In genomic region chr1:71682194-71682715, GRCm38 (mm10) we compare ENCODE assay signal across 19 mouse cellular contexts. TPM values are rescaled to one million over a fixed set of nuclear protein-coding genes. Genes with fewer than 3 reads are reported as not detected.
A peak's percentile ranks its signal among the peaks of the same experiment; 100 is the strongest.
DNase-seq lines count a peak whose midpoint lies in the region; ATAC-seq and TF ChIP-seq lines count a peak whose summit lies in the region.
"Had no signal": no experiment of that assay in that cellular context is flagged by ENCODE, and none has a peak within 500 bp of the region (broad histone marks: within the 10 kb centered on the region; RNA-seq: fewer than 3 reads in every experiment).

No protein-coding gene starts in this region.

- no peak for TF ChIP-seq CTCF in kidney, adult 2 months (conservative IDR thresholded peaks at IDR 0.05; ENCODE audit: insufficient read depth, insufficient read length, low read depth, low read length)

- TF ChIP-seq POLR2A in kidney, adult 2 months (IDR thresholded peaks at IDR 0.05; ENCODE audit: low read depth, low read length) = no peak
- TF ChIP-seq POLR2A in limb, embryonic 14.5 days (IDR thresholded peaks at IDR 0.05; ENCODE audit: borderline replicate concordance, extremely low read depth, insufficient read depth, insufficient read length) = no peak

- no peak for DNase-seq in embryonic facial prominence, embryonic 11.5 days (ENCODE audit: low spot score)
- DNase-seq in embryonic facial prominence, embryonic 10.5 days (ENCODE audit: low spot score) = no peak
- DNase-seq in kidney, adult 2 months = no peak
- DNase-seq in limb, embryonic 14.5 days (ENCODE audit: low spot score) = peak; percentile 48
- no peak for DNase-seq in spleen, postnatal 14 days (ENCODE audit: low spot score in 2 of 2)
- no peak for DNase-seq in urinary bladder, postnatal 10 days (ENCODE audit: low spot score)
- DNase-seq: adrenal gland, postnatal 10 days; cerebellum, adult 8-10 months; heart, postnatal 4 days; kidney, adult 9 months; lung, adult 18-20 months; lung, postnatal 4 days had no signal

- H3K4me1 ChIP-seq in embryonic facial prominence, embryonic 11.5 days (ENCODE audit: control insufficient read depth, insufficient read depth, low read length) = no peaks in the 10 kb centered on the region
- 0 out of 2 replicates have a peak, but pooled peaks cover 4% of the 10 kb centered on the region for H3K4me1 ChIP-seq in embryonic facial prominence, embryonic 10.5 days
- peaks cover 20% of the 10 kb centered on the region; the same call in 1 of the 2 replicates for H3K4me1 ChIP-seq in kidney, embryonic 16.5 days (ENCODE audit: insufficient read depth, low read length)
- no peaks in the 10 kb centered on the region for H3K4me1 ChIP-seq in kidney, adult 2 months (ENCODE audit: control insufficient read depth, insufficient read depth, low read length)
- H3K4me1 ChIP-seq in embryonic facial prominence, embryonic 15.5 days = peaks cover 7% of the 10 kb centered on the region; the same call in 1 of the 2 replicates
- H3K4me1 ChIP-seq in limb, embryonic 14.5 days (ENCODE audit: control insufficient read depth, insufficient read depth, low read length) = peaks cover 18% of the 10 kb centered on the region
- H3K4me1 ChIP-seq: forebrain, embryonic 10.5 days; midbrain, embryonic 12.5 days had no signal

- H3K4me2 ChIP-seq in embryonic facial prominence, embryonic 11.5 days (ENCODE audit: low read depth, low read length) = no peak overlapping the region
- H3K4me2 ChIP-seq in kidney, embryonic 16.5 days (replicated peaks; ENCODE audit: low read depth, low read length) = no peak overlapping the region
- no peak overlapping the region for H3K4me2 ChIP-seq in embryonic facial prominence, embryonic 15.5 days (replicated peaks)
- H3K4me2 ChIP-seq in limb, embryonic 14.5 days (replicated peaks; ENCODE audit: low read depth, low read length, severe bottlenecking) = no peak overlapping the region
- H3K4me2 ChIP-seq: heart, embryonic 12.5 days; midbrain, embryonic 12.5 days; neural tube, embryonic 15.5 days had no signal

- no peak overlapping the region for H3K9ac ChIP-seq in embryonic facial prominence, embryonic 11.5 days (replicated peaks; ENCODE audit: low read length)
- H3K9ac ChIP-seq in kidney, embryonic 16.5 days (replicated peaks; ENCODE audit: low read length) = no peak overlapping the region
- H3K9ac ChIP-seq in embryonic facial prominence, embryonic 15.5 days = no peak overlapping the region
- no peak overlapping the region for H3K9ac ChIP-seq in limb, embryonic 14.5 days (ENCODE audit: low read depth, low read length, severe bottlenecking)
- H3K9ac ChIP-seq: heart, embryonic 12.5 days; midbrain, embryonic 12.5 days; neural tube, embryonic 15.5 days had no signal

- H3K36me3 ChIP-seq in embryonic facial prominence, embryonic 11.5 days (replicated peaks; ENCODE audit: control insufficient read depth, insufficient read depth, low read depth, low read length) = no peaks in the 10 kb centered on the region
- no peaks in the 10 kb centered on the region for H3K36me3 ChIP-seq in embryonic facial prominence, embryonic 10.5 days (replicated peaks)
- H3K36me3 ChIP-seq in kidney, embryonic 16.5 days (ENCODE audit: insufficient read depth, low read length) = no peaks in the 10 kb centered on the region
- H3K36me3 ChIP-seq in kidney, adult 2 months (ENCODE audit: control insufficient read depth, insufficient read depth, low read length) = no peaks in the 10 kb centered on the region
- no peaks in the 10 kb centered on the region for H3K36me3 ChIP-seq in embryonic facial prominence, embryonic 15.5 days
- H3K36me3 ChIP-seq in limb, embryonic 14.5 days (ENCODE audit: control insufficient read depth, insufficient read depth, low read length) = no peaks in the 10 kb centered on the region
- H3K36me3 ChIP-seq: forebrain, embryonic 10.5 days; heart, embryonic 12.5 days; midbrain, embryonic 12.5 days; neural tube, embryonic 15.5 days had no signal

- H3K4me3 ChIP-seq in embryonic facial prominence, embryonic 11.5 days (ENCODE audit: low read depth, low read length) = no peak overlapping the region
- no peak overlapping the region for H3K4me3 ChIP-seq in embryonic facial prominence, embryonic 10.5 days
- no peak overlapping the region for H3K4me3 ChIP-seq in kidney, embryonic 16.5 days (ENCODE audit: low read length)
- H3K4me3 ChIP-seq in kidney, adult 2 months (ENCODE audit: insufficient read depth, low read depth, low read length) = no peak overlapping the region
- H3K4me3 ChIP-seq in embryonic facial prominence, embryonic 15.5 days (replicated peaks) = no peak overlapping the region
- no peak overlapping the region for H3K4me3 ChIP-seq in limb, embryonic 14.5 days (replicated peaks; ENCODE audit: low read length)
- H3K4me3 ChIP-seq: forebrain, embryonic 10.5 days; heart, embryonic 12.5 days; midbrain, embryonic 12.5 days; neural tube, embryonic 15.5 days had no signal

- H3K27ac ChIP-seq in embryonic facial prominence, embryonic 11.5 days (replicated peaks; ENCODE audit: low read depth, low read length) = 0 out of 2 replicates have a peak overlapping the region, but pooled peaks have one; percentile 11
- H3K27ac ChIP-seq in embryonic facial prominence, embryonic 10.5 days (replicated peaks) = no peak overlapping the region
- peak overlapping the region; percentile 68; the same call in 1 of the 2 replicates for H3K27ac ChIP-seq in kidney, embryonic 16.5 days (ENCODE audit: low read length)
- H3K27ac ChIP-seq in kidney, adult 2 months (ENCODE audit: insufficient read depth, low read depth, low read length) = no peak overlapping the region
- H3K27ac ChIP-seq in embryonic facial prominence, embryonic 15.5 days (replicated peaks) = peak overlapping the region; percentile 45
- H3K27ac ChIP-seq in limb, embryonic 14.5 days (replicated peaks; ENCODE audit: low read depth, low read length) = 0 out of 2 replicates have a peak overlapping the region, but pooled peaks have one; percentile 45
- H3K27ac ChIP-seq: forebrain, embryonic 10.5 days; midbrain, embryonic 12.5 days; neural tube, embryonic 15.5 days had no signal

- no peak for ATAC-seq in embryonic facial prominence, embryonic 11.5 days (replicated peaks; ENCODE audit: insufficient number of reproducible peaks, low FRiP score, low TSS enrichment, low read depth)
- no peak; the same call in 1 of the 2 replicates for ATAC-seq in kidney, embryonic 16.5 days (ENCODE audit: low FRiP score, low TSS enrichment)
- ATAC-seq in embryonic facial prominence, embryonic 15.5 days (ENCODE audit: insufficient number of reproducible peaks, low FRiP score, low TSS enrichment, low read depth) = no peak
- ATAC-seq in limb, embryonic 14.5 days (ENCODE audit: low FRiP score, low read depth) = 0 out of 2 replicates have a peak, but pooled peaks have one; percentile 26
- ATAC-seq: hindbrain, embryonic 16.5 days had no signal

- 58% methylated on average over 5 of the region's 5 CpGs for WGBS in embryonic facial prominence, embryonic 11.5 days
- 67% methylated on average over 5 of the region's 5 CpGs for WGBS in embryonic facial prominence, embryonic 10.5 days
- 19% methylated on average over 5 of the region's 5 CpGs for WGBS in kidney, embryonic 16.5 days
- WGBS in kidney, adult 2 months = 44% methylated on average over 5 of the region's 5 CpGs
- WGBS in embryonic facial prominence, embryonic 15.5 days = 24% methylated on average over 5 of the region's 5 CpGs
- 12% methylated on average over 5 of the region's 5 CpGs for WGBS in limb, embryonic 14.5 days

- H3K27me3 ChIP-seq in embryonic facial prominence, embryonic 11.5 days (ENCODE audit: control insufficient read depth, insufficient read depth, low read length) = no peaks in the 10 kb centered on the region
- H3K27me3 ChIP-seq in embryonic facial prominence, embryonic 10.5 days (replicated peaks; ENCODE audit: low read depth, poor library complexity, severe bottlenecking) = no peaks in the 10 kb centered on the region
- no peaks in the 10 kb centered on the region for H3K27me3 ChIP-seq in kidney, embryonic 16.5 days (ENCODE audit: insufficient read depth, low read length)
- no peaks in the 10 kb centered on the region for H3K27me3 ChIP-seq in kidney, adult 2 months (replicated peaks; ENCODE audit: control insufficient read depth, insufficient read depth, low read length)
- no peaks in the 10 kb centered on the region for H3K27me3 ChIP-seq in embryonic facial prominence, embryonic 15.5 days
- H3K27me3 ChIP-seq in limb, embryonic 14.5 days (ENCODE audit: control insufficient read depth, insufficient read depth, low read length) = no peaks in the 10 kb centered on the region
- H3K27me3 ChIP-seq: heart, embryonic 12.5 days; midbrain, embryonic 12.5 days; neural tube, embryonic 15.5 days had no signal

- no peaks in the 10 kb centered on the region for H3K9me3 ChIP-seq in embryonic facial prominence, embryonic 11.5 days (replicated peaks; ENCODE audit: control insufficient read depth, low read length)
- no peaks in the 10 kb centered on the region for H3K9me3 ChIP-seq in embryonic facial prominence, embryonic 10.5 days
- peaks cover 4% of the 10 kb centered on the region; the same call in 1 of the 2 replicates for H3K9me3 ChIP-seq in kidney, embryonic 16.5 days (ENCODE audit: low read length)
- H3K9me3 ChIP-seq in embryonic facial prominence, embryonic 15.5 days (replicated peaks) = no peaks in the 10 kb centered on the region
- no peaks in the 10 kb centered on the region for H3K9me3 ChIP-seq in limb, embryonic 14.5 days (ENCODE audit: control insufficient read depth, low read length)
- H3K9me3 ChIP-seq: forebrain, embryonic 10.5 days; heart, embryonic 12.5 days; midbrain, embryonic 12.5 days; neural tube, embryonic 15.5 days had no signal

RNA-seq across cellular contexts. Expression of gene Fn1, which starts 29.3 kb away (rescaled TPM):
- 125 TPM in 2 replicates for polyA plus RNA-seq in embryonic facial prominence, embryonic 11.5 days (2014; fragmentation: Nextera tagmentation; extraction: Ambion mirVana)
- 119 and 130 TPM in 2 replicates for polyA plus RNA-seq in embryonic facial prominence, embryonic 10.5 days (2016; fragmentation: Nextera tagmentation; extraction: Ambion mirVana)
- polyA plus RNA-seq in kidney, embryonic 16.5 days (2015; fragmentation: Nextera tagmentation; extraction: Ambion mirVana) = 168 and 176 TPM in 2 replicates
- 47.3 and 53.2 TPM in 2 replicates for polyA plus RNA-seq in kidney, adult 2 months (2012; rRNA removed)
- polyA plus RNA-seq in embryonic facial prominence, embryonic 15.5 days (2015; fragmentation: Nextera tagmentation; extraction: Ambion mirVana) = 183 and 197 TPM in 2 replicates
- polyA plus RNA-seq in limb, embryonic 14.5 days (2012; rRNA removed) = 628 and 639 TPM in 2 replicates
- 232 and 252 TPM in 2 replicates for polyA plus RNA-seq in limb, embryonic 14.5 days (2014; fragmentation: Nextera tagmentation; extraction: Ambion mirVana)

Comparison
In these comparisons a context has a peak if more than half of its experiments do, and no peak if none do; other contexts are left out.
1. H3K27ac ChIP-seq: peak in embryonic facial prominence, embryonic 11.5 days (single experiment), kidney, embryonic 16.5 days (single experiment), embryonic facial prominence, embryonic 15.5 days (single experiment) and limb, embryonic 14.5 days (single experiment); none in embryonic facial prominence, embryonic 10.5 days (single experiment) and kidney, adult 2 months (single experiment).